Mouse (Mus musculus) kidney, embryonic 15.5 days (tissue): Measurements from ENCODE around the gene Golph3. TPM values are rescaled to one million over a fixed set of nuclear protein-coding genes. Genes with fewer than 3 reads are reported as not detected.

Source experiments
- ATAC-seq: fragments of 200-750 bp; cut with Nextera tagmentation; replicated peaks from 2 replicates; pipeline ENCODE4 v1.8.0; 2017; ENCODE audit warnings: moderate TSS enrichment; ENCODE audit not compliant: low FRiP score
- H3K27ac ChIP-seq: fragments of 300-500 bp; sonication (generic); 2 replicates; pipeline ENCODE4 v1.5.1; 2015; ENCODE audit warnings: mild to moderate bottlenecking, inconsistent platforms
- H3K27me3 ChIP-seq: fragments of 300-500 bp; sonication (generic); 2 replicates; pipeline ENCODE4 v1.6.1; 2015; ENCODE audit warnings: inconsistent platforms
- H3K36me3 ChIP-seq: fragments of 300-500 bp; sonication (generic); 2 replicates; pipeline ENCODE4 v1.6.1; 2015; ENCODE audit warnings: inconsistent platforms
- H3K4me1 ChIP-seq: fragments of 300-500 bp; sonication (generic); 2 replicates; pipeline ENCODE4 v1.6.1; 2015; ENCODE audit warnings: inconsistent platforms
- H3K4me2 ChIP-seq: fragments of 300-500 bp; sonication (generic); 2 replicates; pipeline ENCODE4 v1.6.1; 2015; ENCODE audit warnings: moderate library complexity, mild to moderate bottlenecking, inconsistent platforms
- H3K4me3 ChIP-seq: fragments of 300-500 bp; sonication (generic); replicated peaks from 2 replicates; pipeline ENCODE4 v1.5.1; 2015; ENCODE audit warnings: mild to moderate bottlenecking, inconsistent platforms
- H3K9ac ChIP-seq: fragments of 300-500 bp; sonication (generic); 2 replicates; pipeline ENCODE4 v1.6.1; 2015; ENCODE audit warnings: mild to moderate bottlenecking, inconsistent platforms
- H3K9me3 ChIP-seq: fragments of 300-500 bp; sonication (generic); replicated peaks from 2 replicates; pipeline ENCODE4 v1.6.1; 2016; ENCODE audit warnings: inconsistent platforms
- WGBS: fragments of 180-500 bp; shearing (Covaris S2); methylation state at CpG from one replicate; pipeline ENCODE4 v1.1.7; 2015; ENCODE audit warnings: mixed read lengths; 5-methylcytosine and 5-hydroxymethylcytosine counted together
- polyA plus RNA-seq: library from polyadenylated mRNA; unstranded; fragments of >200 nt; fragmentation: Nextera tagmentation; extraction: Ambion mirVana; gene quantifications from 2 replicates; pipeline ENCODE4 v1.2.1, GENCODE M21; 2015

Golph3 gene
- polyA plus RNA-seq: 84.5 and 90.9 TPM in 2 replicates

GRCm38 (mm10) chr15:12321091-12321787, at the start of gene Golph3:
Gene Golph3 (plus strand): TSS chr15:12321450.
- Histone ChIP-seq H3K9ac (peak within 1 kb of the TSS; percentile 97), H3K4me1 (peaks cover 25% of the 10 kb centered on the region), H3K4me3 (peak within 1 kb of the TSS; percentile 100), H3K9me3 (no peaks in the 10 kb centered on the region), H3K27me3 (no peaks in the 10 kb centered on the region), H3K27ac (peak within 1 kb of the TSS; percentile 93), H3K4me2 (peak within 1 kb of the TSS; percentile 76), H3K36me3 (peaks cover 9% of the 10 kb centered on the region)
- ATAC-seq: peak; percentile 94
- under 1% methylated on average over 70 of the region's 74 CpGs for WGBS

- ATAC-seq: 0 out of 2 replicates have a peak, but pooled peaks have one; percentile 15
- 76% methylated on average over 12 of the region's 12 CpGs for WGBS
- no peak overlapping the region for H3K27ac ChIP-seq
These were observed 47.8 kb upstream of the Golph3 start for GRCm38 (mm10) chr15:12273325-12274052.

GRCm38 (mm10) chr15:12274053-12274769, 47.0 kb upstream of the Golph3 start:
- Histone ChIP-seq H3K9ac (no peak overlapping the region), H3K36me3 (peaks cover 17% of the 10 kb centered on the region), H3K27ac (no peak overlapping the region), H3K9me3 (no peaks in the 10 kb centered on the region), H3K4me1 (0 out of 2 replicates have a peak, but pooled peaks cover 3% of the 10 kb centered on the region), H3K4me3 (no peak overlapping the region), H3K27me3 (no peaks in the 10 kb centered on the region), H3K4me2 (no peak overlapping the region)
- WGBS: 61% methylated on average over 4 of the region's 4 CpGs
- ATAC-seq: no peak

More at GRCm38 (mm10) chr15:12273325-12274052, 47.8 kb upstream of the Golph3 start:
- Histone ChIP-seq H3K36me3 (peaks cover 24% of the 10 kb centered on the region), H3K9me3 (no peaks in the 10 kb centered on the region), H3K9ac (no peak overlapping the region), H3K4me3 (no peak overlapping the region), H3K4me1 (0 out of 2 replicates have a peak, but pooled peaks cover 3% of the 10 kb centered on the region), H3K4me2 (no peak overlapping the region), H3K27me3 (no peaks in the 10 kb centered on the region)

- Histone ChIP-seq H3K4me3 (no peak overlapping the region), H3K9ac (no peak overlapping the region), H3K27ac (no peak overlapping the region), H3K27me3 (no peaks in the 10 kb centered on the region), H3K4me2 (no peak overlapping the region), H3K36me3 (peaks cover 9% of the 10 kb centered on the region), H3K9me3 (no peaks in the 10 kb centered on the region), H3K4me1 (0 out of 2 replicates have a peak, but pooled peaks cover 3% of the 10 kb centered on the region)
- ATAC-seq: no peak
- 80% methylated on average over 4 of the region's 4 CpGs for WGBS
These were observed 46.1 kb upstream of the Golph3 start for GRCm38 (mm10) chr15:12275091-12275623.

- Histone ChIP-seq H3K9ac (no peak overlapping the region), H3K4me1 (no peaks in the 10 kb centered on the region), H3K27ac (no peak overlapping the region), H3K36me3 (no peaks in the 10 kb centered on the region), H3K9me3 (no peaks in the 10 kb centered on the region), H3K27me3 (no peaks in the 10 kb centered on the region), H3K4me2 (no peak overlapping the region), H3K4me3 (no peak overlapping the region)
- 88% methylated on average over 1 of the region's 1 CpGs for WGBS
- ATAC-seq: no peak
These were observed 41.4 kb upstream of the Golph3 start for GRCm38 (mm10) chr15:12279816-12280215.

- WGBS: 78% methylated on average over 6 of the region's 6 CpGs
- ATAC-seq: no peak
- Histone ChIP-seq H3K9me3 (no peaks in the 10 kb centered on the region), H3K4me1 (no peaks in the 10 kb centered on the region), H3K9ac (no peak overlapping the region), H3K4me2 (no peak overlapping the region), H3K27me3 (no peaks in the 10 kb centered on the region), H3K4me3 (no peak overlapping the region), H3K36me3 (no peaks in the 10 kb centered on the region), H3K27ac (no peak overlapping the region)
These were observed 36.3 kb upstream of the Golph3 start for GRCm38 (mm10) chr15:12284794-12285534.

GRCm38 (mm10) chr15:12285535-12285809, 35.8 kb upstream of the Golph3 start:
- Histone ChIP-seq H3K27me3 (no peaks in the 10 kb centered on the region), H3K4me1 (no peaks in the 10 kb centered on the region), H3K9me3 (no peaks in the 10 kb centered on the region), H3K27ac (no peak overlapping the region), H3K4me2 (no peak overlapping the region), H3K4me3 (no peak overlapping the region), H3K36me3 (no peaks in the 10 kb centered on the region), H3K9ac (no peak overlapping the region)
- whole genome bisulfite sequencing: 78% methylated on average over 5 of the region's 5 CpGs
- ATAC-seq: no peak

GRCm38 (mm10) chr15:12290330-12290729, 30.9 kb upstream of the Golph3 start:
- Histone ChIP-seq H3K27ac (no peak overlapping the region), H3K4me2 (no peak overlapping the region), H3K36me3 (no peaks in the 10 kb centered on the region), H3K9me3 (no peaks in the 10 kb centered on the region), H3K4me3 (no peak overlapping the region), H3K9ac (no peak overlapping the region), H3K4me1 (no peaks in the 10 kb centered on the region), H3K27me3 (no peaks in the 10 kb centered on the region)
- 88% methylated on average over 7 of the region's 7 CpGs for WGBS
- no peak for ATAC-seq

GRCm38 (mm10) chr15:12291757-12292156, 29.5 kb upstream of the Golph3 start:
- Histone ChIP-seq H3K4me2 (no peak overlapping the region), H3K27me3 (no peaks in the 10 kb centered on the region), H3K9me3 (no peaks in the 10 kb centered on the region), H3K4me3 (no peak overlapping the region), H3K36me3 (no peaks in the 10 kb centered on the region), H3K9ac (no peak overlapping the region), H3K27ac (no peak overlapping the region), H3K4me1 (no peaks in the 10 kb centered on the region)
- 93% methylated on average over 2 of the region's 2 CpGs for WGBS
- ATAC-seq: no peak

GRCm38 (mm10) chr15:12296228-12296627, 25.0 kb upstream of the Golph3 start:
- H3K4me3 ChIP-seq: no peak overlapping the region
- H3K4me1 ChIP-seq: no peaks in the 10 kb centered on the region
- no peaks in the 10 kb centered on the region for H3K27me3 ChIP-seq
- no peaks in the 10 kb centered on the region for H3K9me3 ChIP-seq
- 56% methylated on average over 2 of the region's 2 CpGs for WGBS
- no peak overlapping the region for H3K9ac ChIP-seq
- ATAC-seq: no peak
- H3K27ac ChIP-seq: no peak overlapping the region
- H3K36me3 ChIP-seq: no peaks in the 10 kb centered on the region
- no peak overlapping the region for H3K4me2 ChIP-seq

- H3K9me3 ChIP-seq: no peaks in the 10 kb centered on the region
- H3K27me3 ChIP-seq: no peaks in the 10 kb centered on the region
- H3K4me3 ChIP-seq: no peak overlapping the region
- H3K4me2 ChIP-seq: no peak overlapping the region
- WGBS: 80% methylated on average over 7 of the region's 7 CpGs
- no peak overlapping the region for H3K9ac ChIP-seq
- H3K36me3 ChIP-seq: no peaks in the 10 kb centered on the region
- H3K4me1 ChIP-seq: no peaks in the 10 kb centered on the region
- no peak overlapping the region for H3K27ac ChIP-seq
- ATAC-seq: no peak
These were observed 23.0 kb upstream of the Golph3 start for GRCm38 (mm10) chr15:12298231-12298737.
